15 mouse cellular contexts compared by ENCODE assay signal in genomic region chr6:30230246-30230645, GRCm38 (mm10).
DNase-seq lines count a peak whose midpoint lies in the region; ATAC-seq and TF ChIP-seq lines count a peak whose summit lies in the region.
"Had no signal": no experiment of that assay in that cellular context is flagged by ENCODE, and none has a peak within 500 bp of the region (broad histone marks: within the 10 kb centered on the region; RNA-seq: fewer than 3 reads in every experiment).

No protein-coding gene starts in this region.

- peak overlapping the region; percentile 57 for H3K27ac ChIP-seq in heart, postnatal 0 days (ENCODE audit: low read depth)
- H3K27ac ChIP-seq in neural tube, embryonic 15.5 days (replicated peaks), result no peak overlapping the region
- H3K27ac ChIP-seq: kidney, postnatal 0 days; liver, embryonic 14.5 days had no signal

- H3K27me3 ChIP-seq in heart, postnatal 0 days (ENCODE audit: control insufficient read depth, insufficient read depth, low read length), result no peaks in the 10 kb centered on the region
- no peaks in the 10 kb centered on the region for H3K27me3 ChIP-seq in neural tube, embryonic 15.5 days (replicated peaks)
- H3K27me3 ChIP-seq: megakaryocyte, embryonic 14.5 days had no signal

- H3K4me2 ChIP-seq in heart, postnatal 0 days (ENCODE audit: low read depth, low read length), result peak overlapping the region; percentile 12; the same call in 1 of the 2 replicates
- H3K4me2 ChIP-seq in neural tube, embryonic 15.5 days, result no peak overlapping the region

- TF ChIP-seq CTCF in heart, postnatal 0 days (IDR thresholded peaks at IDR 0.05; ENCODE audit: low read depth), result no peak

- 0 out of 2 replicates have a peak, but pooled peaks have one; percentile 20 for ATAC-seq in cerebellum, adult (ENCODE audit: insufficient number of reproducible peaks, low FRiP score, low TSS enrichment)
- ATAC-seq in heart, postnatal 0 days (ENCODE audit: insufficient read depth, low read depth), result peak; percentile 91
- ATAC-seq in neural tube, embryonic 15.5 days (ENCODE audit: low FRiP score), result no peak

- H3K9ac ChIP-seq in heart, postnatal 0 days (replicated peaks; ENCODE audit: low read depth, low read length), result no peak overlapping the region
- H3K9ac ChIP-seq in neural tube, embryonic 15.5 days (replicated peaks), result no peak overlapping the region
- H3K9ac ChIP-seq: liver, embryonic 14.5 days had no signal

- no peak overlapping the region for H3K4me3 ChIP-seq in heart, postnatal 0 days (ENCODE audit: low read depth, low read length)
- no peak overlapping the region for H3K4me3 ChIP-seq in neural tube, embryonic 15.5 days (replicated peaks)
- H3K4me3 ChIP-seq: megakaryocyte, embryonic 14.5 days had no signal

- WGBS in heart, postnatal 0 days, result 35% methylated on average over 7 of the region's 7 CpGs
- WGBS in neural tube, embryonic 15.5 days, result 90% methylated on average over 7 of the region's 7 CpGs

- DNase-seq in cerebellum, postnatal 14 days, result no peak
- DNase-seq in right cerebral cortex, adult 18-20 months, result peak; percentile 42
- DNase-seq in right cerebral cortex, postnatal 10 days (ENCODE audit: low spot score in 2 of 2), result no peak
- peak; percentile 83 for DNase-seq in heart, postnatal 0 days (ENCODE audit: low spot score)
- peak; percentile 35 for DNase-seq in telencephalon, adult 2 months (ENCODE audit: low read depth, low spot score)
- no peak for DNase-seq in kidney, adult 9 months
- DNase-seq: adrenal gland, postnatal 14 days; cerebellum, adult 11-12 months; left cerebral cortex, postnatal 4 days; thymus, adult 18-20 months had no signal

- no peak for TF ChIP-seq EP300 in heart, postnatal 0 days (IDR thresholded peaks at IDR 0.05; ENCODE audit: low read depth)

- peaks cover 7% of the 10 kb centered on the region; the same call in 1 of the 2 replicates for H3K36me3 ChIP-seq in heart, postnatal 0 days (replicated peaks; ENCODE audit: control insufficient read depth, insufficient read depth, low read length)
- H3K36me3 ChIP-seq in neural tube, embryonic 15.5 days, result no peaks in the 10 kb centered on the region

- peaks cover 7% of the 10 kb centered on the region; the same call in 1 of the 2 replicates for H3K4me1 ChIP-seq in heart, postnatal 0 days (ENCODE audit: control insufficient read depth, insufficient read depth)
- no peaks in the 10 kb centered on the region for H3K4me1 ChIP-seq in neural tube, embryonic 15.5 days

- no peaks in the 10 kb centered on the region for H3K9me3 ChIP-seq in heart, postnatal 0 days (replicated peaks; ENCODE audit: control insufficient read depth, low read length)
- H3K9me3 ChIP-seq in neural tube, embryonic 15.5 days (replicated peaks), result no peaks in the 10 kb centered on the region
- H3K9me3 ChIP-seq: megakaryocyte, embryonic 14.5 days had no signal

Comparison
In these comparisons a context has a peak if more than half of its experiments do, and no peak if none do; other contexts are left out.
1. DNase-seq: peak in right cerebral cortex, adult 18-20 months (single experiment), heart, postnatal 0 days (single experiment) and telencephalon, adult 2 months (single experiment); none in cerebellum, postnatal 14 days (0 of 2), right cerebral cortex, postnatal 10 days (0 of 2) and kidney, adult 9 months (single experiment).